Mouse (Mus musculus) NIH3T3 (cell line): ENCODE results near the gene Aqp9.

ENCODE experiments used
- DNase-seq: peaks from one replicate; pipeline ENCODE4 v3.0.0-alpha.2; 2012; ENCODE audit warnings: low read depth

Gene Aqp9

DNA sequence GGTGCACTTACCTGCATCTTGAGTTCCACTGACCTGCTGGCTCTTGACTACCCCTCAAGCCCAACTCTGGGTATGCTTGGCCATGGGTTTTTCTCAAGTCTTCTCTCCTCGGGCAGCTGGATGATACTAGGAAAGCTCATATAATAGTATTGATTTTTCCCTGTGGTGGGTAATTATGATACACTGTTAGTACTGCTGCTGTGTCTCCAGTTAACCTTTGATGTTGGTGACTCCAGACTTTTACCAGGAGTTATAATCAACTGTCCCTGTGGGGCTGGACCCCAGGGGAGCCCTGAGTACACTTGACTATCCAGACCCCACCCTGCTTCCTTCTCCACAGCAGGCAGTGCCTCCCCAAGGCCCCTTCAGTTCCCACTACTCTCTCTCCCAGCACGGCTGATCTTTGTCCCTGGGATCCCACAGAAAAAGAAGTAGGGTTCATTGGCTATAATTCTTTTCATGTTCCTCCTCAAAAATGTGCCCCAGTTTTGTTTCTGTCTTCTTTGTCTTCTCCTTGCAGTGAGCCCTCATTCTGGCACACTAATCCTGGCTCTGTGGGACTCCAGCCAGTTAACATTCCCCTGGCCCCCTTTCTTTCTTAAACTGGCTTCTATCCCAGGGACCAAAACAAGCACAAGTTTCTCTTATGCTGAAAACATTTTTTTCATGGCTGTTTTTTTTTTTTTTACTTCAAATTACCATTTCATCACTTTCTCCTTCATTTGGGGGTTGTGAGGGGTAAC is 838 bp downstream of the Aqp9 start:
- peak; percentile 6 for DNase-seq

DNA sequence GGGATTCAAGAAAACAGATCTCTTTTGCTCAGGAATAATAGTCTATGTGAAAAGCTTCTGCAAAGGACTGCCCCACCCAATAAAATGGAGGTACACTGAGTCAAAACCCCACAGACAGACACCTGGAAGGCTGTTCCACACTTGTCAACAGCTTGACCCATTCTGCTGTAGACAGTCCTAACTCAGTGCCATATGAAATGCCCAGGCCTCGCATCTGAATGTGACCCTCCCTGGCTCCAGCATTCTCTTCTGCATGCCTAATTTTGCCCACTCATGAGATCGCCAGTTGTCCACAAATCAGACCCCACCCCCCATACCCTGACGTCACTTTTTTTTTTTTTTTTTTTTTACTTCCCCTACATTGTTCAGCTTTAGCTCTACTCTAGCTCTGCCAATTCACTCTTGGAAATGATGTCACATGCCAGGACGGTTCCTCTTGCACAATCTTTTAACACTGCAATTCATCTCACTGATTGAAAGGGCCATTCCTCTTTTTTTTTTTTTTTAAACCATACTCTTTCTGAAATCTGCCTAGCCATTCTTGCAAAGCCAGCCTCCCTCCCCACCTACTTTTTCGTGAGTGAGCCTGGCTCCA is 1.5 kb downstream of the Aqp9 start:
- DNase-seq: peak; percentile 53

- no peak for DNase-seq
Observed at GRCm38 (mm10) chr9:71166019-71166705, 2.3 kb downstream of the Aqp9 start.

- DNase-seq: no peak
Observed at GRCm38 (mm10) chr9:71165510-71165909, 3.0 kb downstream of the Aqp9 start.

- DNase-seq: no peak
Observed at GRCm38 (mm10) chr9:71165061-71165460, 3.4 kb downstream of the Aqp9 start.

DNA sequence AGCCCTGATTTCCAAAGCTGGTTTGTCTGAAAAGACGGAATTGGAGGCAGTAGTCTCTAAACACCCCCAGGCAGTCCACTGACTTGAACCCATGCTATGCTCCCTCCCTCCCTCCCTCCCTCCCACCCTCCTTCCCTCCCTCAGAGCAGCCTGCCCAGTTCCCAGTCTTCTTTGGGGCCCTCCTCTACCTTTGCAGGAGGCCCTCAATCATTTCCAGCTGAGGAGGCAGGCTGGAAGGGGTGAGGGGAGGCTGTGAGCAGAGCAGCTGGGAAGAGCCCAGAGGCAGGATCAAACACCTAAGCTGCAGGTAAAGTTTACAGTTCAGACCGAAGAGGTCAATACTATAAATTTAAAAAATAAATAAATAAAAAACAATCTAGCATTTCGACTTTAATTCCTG is 4.1 kb downstream of the Aqp9 start:
- no peak for DNase-seq

DNA sequence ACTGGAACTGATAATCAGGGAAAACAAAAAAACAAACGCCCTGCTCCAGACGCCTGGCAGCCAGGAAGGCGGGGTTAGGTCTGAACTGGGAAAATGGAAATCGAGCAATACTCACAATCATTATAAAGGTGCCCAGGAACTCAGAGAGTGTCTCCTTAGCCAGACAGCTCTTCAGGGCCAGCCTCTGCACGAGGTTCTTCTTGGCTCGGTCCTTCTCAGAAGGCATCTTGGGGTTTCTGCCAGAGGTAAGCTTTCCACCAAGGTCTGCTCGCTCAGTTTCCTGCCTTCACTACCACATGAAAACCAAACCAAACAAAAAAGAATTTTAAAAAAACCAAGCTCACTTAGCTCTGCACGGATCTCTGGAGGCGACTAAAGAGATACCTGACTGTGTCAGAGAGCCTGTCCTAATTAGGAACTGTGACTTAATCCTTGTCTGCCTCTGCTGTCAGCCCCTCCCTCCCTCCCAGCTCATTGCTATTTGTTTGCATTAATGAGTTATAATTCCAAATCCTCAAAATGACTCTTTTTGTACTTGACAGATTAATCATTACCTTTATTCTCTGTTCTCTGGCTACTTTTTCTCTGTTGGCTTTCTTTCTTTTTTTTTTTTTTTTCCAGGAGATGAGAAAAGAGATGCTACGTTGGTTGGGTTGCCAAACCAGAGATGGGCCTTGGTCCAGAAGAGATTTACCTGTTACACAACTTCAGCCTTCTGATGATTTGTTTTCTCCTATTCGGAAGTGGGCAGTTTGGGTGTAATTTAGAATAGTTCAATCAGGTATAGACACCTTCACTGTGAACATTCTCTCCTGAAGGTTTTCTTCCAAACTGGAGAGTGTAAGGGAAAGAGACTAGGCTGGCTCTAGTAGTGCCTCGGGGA is 5.4 kb downstream of the Aqp9 start:
- DNase-seq: no peak

DNA sequence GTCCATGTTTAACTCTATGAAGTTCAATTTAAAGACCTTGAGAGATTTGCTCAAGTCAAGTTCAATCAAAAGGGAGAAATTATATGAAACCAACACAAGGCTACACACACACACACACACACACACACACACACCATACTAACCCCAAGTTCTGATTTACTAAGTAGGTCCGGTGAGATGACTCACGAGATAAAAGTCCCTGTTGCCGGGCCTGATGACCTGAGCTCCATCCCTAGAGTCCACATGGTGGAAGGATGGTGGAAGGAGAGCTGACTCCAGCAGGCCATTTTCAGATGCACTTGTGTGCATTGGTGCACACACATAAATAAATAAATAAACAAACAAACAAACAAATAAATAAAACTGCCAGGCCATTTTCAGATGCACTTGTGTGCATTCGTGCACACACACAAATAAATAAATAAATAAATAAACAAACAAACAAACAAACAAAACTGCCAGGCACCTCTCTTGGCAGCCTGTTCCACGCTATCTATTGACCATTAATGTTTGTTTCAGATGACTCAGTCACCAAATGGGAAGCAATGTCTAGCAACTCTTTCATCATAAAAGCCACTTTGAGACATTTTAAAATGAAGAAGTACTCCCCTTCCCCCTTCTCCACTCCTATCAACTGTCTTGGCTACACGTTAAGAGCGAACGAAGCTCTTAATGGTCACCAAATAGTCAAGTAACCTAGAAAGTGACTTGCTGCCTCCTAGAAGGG is 6.2 kb downstream of the Aqp9 start:
- DNase-seq: no peak

DNA sequence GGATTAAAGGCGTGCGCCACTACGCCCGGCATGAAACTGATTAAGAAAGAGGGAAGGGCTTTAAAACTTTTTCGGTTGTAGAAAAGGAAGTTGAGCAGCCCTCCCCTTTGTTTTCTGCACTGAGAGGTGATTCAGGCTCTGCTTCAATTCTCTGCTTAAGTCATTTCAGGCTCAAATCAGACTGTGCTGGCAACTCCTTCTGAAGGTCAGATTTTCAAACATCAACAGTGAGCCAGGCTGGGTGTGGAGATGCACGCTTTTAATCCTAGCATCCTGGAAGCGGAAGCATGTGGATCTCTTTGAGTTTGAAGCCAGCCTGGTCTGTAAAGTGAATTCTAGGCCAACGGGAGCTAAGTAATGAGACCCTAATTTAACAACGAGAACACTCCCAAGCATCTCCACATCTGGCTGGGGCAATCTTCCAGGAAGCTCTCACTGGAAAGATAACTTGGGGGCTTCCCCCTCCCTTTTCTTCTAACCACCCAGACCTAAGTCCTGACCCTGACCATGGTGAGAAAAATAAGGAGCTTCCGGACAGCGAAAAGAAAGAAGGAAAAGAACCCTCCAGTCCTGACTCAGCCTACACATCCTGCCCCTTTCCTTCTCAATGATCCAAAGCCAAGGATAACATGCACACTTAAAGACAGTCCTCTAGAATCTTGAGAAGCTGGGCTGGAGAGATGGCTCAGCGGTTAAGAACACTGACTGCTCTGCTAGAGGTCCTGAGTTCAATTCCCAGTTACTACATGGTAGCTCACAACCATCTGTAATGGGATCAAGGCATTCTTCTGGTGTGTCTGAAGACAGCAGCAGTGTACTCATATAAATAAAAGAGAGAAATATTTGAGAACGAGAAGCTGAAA is 7.4 kb downstream of the Aqp9 start:
- no peak for DNase-seq

DNA sequence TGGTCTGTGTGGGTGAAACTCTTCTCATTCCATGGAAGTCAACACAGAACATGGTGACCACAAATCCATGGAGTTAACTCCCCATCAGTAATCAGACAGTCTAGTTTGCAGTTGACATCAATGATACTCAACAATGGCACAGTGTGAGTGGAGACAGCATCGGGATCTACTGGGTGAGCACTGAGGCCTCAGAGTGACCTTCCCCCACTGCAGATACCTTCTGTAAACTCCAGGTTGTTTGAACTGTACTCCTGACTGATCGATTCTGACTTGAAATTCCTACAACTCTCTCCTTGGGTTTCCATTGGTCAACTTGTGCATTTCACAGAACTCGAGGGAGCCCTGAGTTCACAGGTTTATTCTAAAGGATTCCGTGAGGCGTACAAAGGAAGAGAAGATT is 8.8 kb downstream of the Aqp9 start:
- DNase-seq: no peak

- DNase-seq: no peak
Observed at GRCm38 (mm10) chr9:71159060-71159626, 9.3 kb downstream of the Aqp9 start.

- no peak for DNase-seq
Observed at GRCm38 (mm10) chr9:71157921-71158646, 10.4 kb downstream of the Aqp9 start.

DNA sequence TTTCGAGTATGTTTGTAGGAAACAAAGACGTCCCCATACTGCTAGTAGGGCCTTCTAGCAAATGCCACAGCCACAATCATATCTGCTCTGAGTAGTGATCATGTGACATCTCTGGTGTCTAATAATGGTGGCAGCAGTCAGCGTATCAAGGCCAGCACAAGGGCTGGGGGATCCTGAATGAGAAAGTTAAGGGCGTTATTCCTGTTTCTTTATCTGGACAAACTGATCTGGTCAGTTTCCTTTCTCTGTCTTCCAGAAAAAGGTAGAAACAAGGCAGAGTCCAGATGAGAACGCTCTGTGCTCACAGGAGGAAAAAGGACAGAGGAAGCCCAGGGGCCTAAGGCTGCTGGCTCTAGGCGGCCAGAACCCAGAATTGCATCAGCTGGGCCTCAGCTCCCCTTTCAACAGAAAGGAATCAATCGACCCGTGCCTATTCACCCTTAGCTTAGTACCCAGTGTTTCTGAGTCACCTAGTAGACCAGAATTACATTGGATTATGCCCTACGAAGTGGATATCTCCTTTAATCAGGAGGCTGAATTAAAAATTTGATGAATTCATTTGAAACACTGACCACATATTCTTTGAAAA is 11.9 kb downstream of the Aqp9 start:
- no peak for DNase-seq

- peak; percentile 2 for DNase-seq
Observed at GRCm38 (mm10) chr9:71155399-71156005, 13.0 kb downstream of the Aqp9 start.

DNA sequence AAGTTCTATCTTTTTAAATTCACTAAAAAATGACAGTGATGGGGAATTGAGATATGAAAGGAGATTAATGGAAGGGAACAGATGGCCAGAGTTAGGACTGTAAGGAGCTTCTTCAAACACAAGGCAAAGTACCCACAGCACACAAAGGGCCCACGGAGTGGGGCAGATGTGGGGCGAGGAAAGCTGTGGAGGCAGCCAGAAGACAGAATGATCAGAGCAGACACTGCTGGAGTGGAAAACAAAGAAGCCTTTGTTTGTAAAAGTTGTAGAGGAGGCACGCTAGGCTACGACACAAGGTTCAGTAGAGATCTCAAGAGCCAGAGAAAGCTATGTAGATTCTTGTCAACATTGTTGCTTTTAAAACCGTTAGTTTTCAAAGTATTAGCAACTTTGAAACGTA is 17.1 kb downstream of the Aqp9 start:
- DNase-seq: no peak

DNA sequence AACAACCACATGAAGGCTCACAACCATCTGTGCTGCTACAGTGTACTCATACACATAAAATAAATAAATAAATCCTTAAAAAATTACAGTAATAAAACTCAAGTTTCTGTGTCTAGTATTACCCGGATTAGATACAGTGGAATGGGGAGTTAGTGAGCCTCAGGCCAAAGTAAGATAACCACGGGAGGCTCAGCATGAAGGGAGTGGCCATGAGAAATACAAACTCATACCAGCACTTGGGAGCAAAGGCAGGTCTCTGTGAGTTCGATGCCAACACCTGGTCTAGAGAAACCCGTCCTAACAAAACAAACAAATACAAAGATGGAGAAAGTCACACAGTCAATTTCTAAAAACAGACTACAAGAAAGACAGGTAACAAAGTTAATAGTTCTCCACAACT is 18.3 kb downstream of the Aqp9 start:
- DNase-seq: no peak

DNA sequence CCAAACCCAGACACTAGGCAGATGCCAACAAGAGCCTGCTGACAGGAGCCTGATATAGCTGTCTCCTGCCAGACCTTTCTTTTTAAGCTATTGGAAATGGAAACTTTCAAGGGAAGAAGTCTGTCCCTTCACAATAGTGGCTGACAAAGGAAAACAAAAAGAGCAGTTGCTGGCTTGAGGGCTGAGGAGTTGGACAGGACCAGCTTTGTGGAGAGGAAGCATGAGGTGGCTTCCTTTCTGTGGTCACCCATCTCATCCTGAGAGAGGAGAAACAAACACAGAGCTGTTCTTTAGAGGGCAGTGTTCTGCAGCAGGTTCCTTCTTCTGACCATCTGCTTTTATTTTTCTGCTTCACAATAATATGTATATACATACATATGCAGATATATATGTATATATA is 19.6 kb downstream of the Aqp9 start:
- no peak for DNase-seq

GRCm38 (mm10) chr9:71146210-71146609 is 22.3 kb downstream of the Aqp9 start:
- DNase-seq: no peak

- no peak for DNase-seq
Observed at GRCm38 (mm10) chr9:71140205-71140604, 28.3 kb downstream of the Aqp9 start.
